Mouse (Mus musculus): ENCODE measurements around the gene Bfsp1.

- no peak for TF ChIP-seq POLR2A (IDR thresholded peaks at IDR 0.05; ENCODE audit: insufficient read length, low read depth)
- TF ChIP-seq E2F4 (IDR thresholded peaks at IDR 0.05; ENCODE audit: insufficient read depth), result no peak
- no peak for TF ChIP-seq POLR2AphosphoS2 (IDR thresholded peaks at IDR 0.05; ENCODE audit: insufficient read length, low read depth)
- TF ChIP-seq SRF (IDR thresholded peaks at IDR 0.05; ENCODE audit: control insufficient read depth, insufficient read length, low read depth), result no peak
- TF ChIP-seq MYOG (IDR thresholded peaks at IDR 0.05; ENCODE audit: control insufficient read depth in 1 of 3, insufficient read depth in 1 of 3, insufficient read length in 2 of 3, low read depth in 2 of 3), result no peak
- no peak for TF ChIP-seq CEBPB (IDR thresholded peaks at IDR 0.05; ENCODE audit: insufficient read depth, poor library complexity, severe bottlenecking)
- TF ChIP-seq MYOD1 (IDR thresholded peaks at IDR 0.05; ENCODE audit: control insufficient read depth in 1 of 3, insufficient read length in 2 of 3, low read depth in 2 of 3), result no peak
- TF ChIP-seq USF1 (IDR thresholded peaks at IDR 0.05; ENCODE audit: low read depth), result no peak
- TF ChIP-seq MAX (IDR thresholded peaks at IDR 0.05; ENCODE audit: low read depth), result no peak
- TF ChIP-seq TCF12 (IDR thresholded peaks at IDR 0.05; ENCODE audit: insufficient read depth, poor library complexity, severe bottlenecking), result no peak
- TF ChIP-seq TCF3 (IDR thresholded peaks at IDR 0.05; ENCODE audit: insufficient read length, low read depth), result no peak
These were observed 66.5 kb downstream of the Bfsp1 start for GRCm38 (mm10) chr2:143796335-143797013.
